Comparison of ENCODE assay signal across 8 mouse cellular contexts in the genomic region with DNA sequence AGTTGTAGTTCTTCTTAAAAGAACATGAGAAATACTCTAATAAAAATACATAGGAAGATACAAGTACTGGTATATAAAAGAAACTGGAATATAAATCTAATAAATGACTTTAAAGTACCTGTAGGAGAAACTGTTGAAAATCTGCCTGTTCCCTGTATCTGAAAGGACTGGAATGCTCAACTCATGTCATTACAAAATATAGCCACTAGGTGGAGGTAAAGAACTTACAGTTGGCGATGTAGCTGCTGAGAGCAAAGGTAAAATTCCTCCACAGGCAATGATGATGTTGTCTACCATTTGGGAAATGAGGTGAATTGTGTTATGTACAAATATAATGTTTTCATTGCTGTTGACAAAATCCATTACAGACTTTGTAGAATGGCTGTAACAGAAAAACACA.
DNase-seq lines count a peak whose midpoint lies in the region; ATAC-seq and TF ChIP-seq lines count a peak whose summit lies in the region.

No protein-coding gene starts in this region.

- TF ChIP-seq CTCF in stomach, postnatal 0 days (IDR thresholded peaks at IDR 0.05; ENCODE audit: low read depth), result peak; percentile 87

- peak; percentile 64; the same call in 1 of the 2 replicates for ATAC-seq in forebrain, embryonic 12.5 days (ENCODE audit: low FRiP score)
- no peak for ATAC-seq in forebrain, embryonic 11.5 days (replicated peaks; ENCODE audit: low FRiP score)
- peak; percentile 25; the same call in 1 of the 2 replicates for ATAC-seq in neural tube, embryonic 12.5 days (ENCODE audit: low FRiP score, low read depth)
- ATAC-seq in hindbrain, embryonic 14.5 days (ENCODE audit: low FRiP score), result peak; percentile 69; the same call in 1 of the 2 replicates
- ATAC-seq in stomach, postnatal 0 days (ENCODE audit: low FRiP score, low TSS enrichment), result no peak

- no peak for DNase-seq in forebrain, embryonic 11.5 days (ENCODE audit: low spot score)
- no peak for DNase-seq in neural tube, embryonic 10.5 days (ENCODE audit: extremely low spot score, low spot score)
- peak; percentile 92 for DNase-seq in hindbrain, embryonic 14.5 days (ENCODE audit: low spot score)
- no peak for DNase-seq in stomach, postnatal 0 days (ENCODE audit: low spot score)
- DNase-seq in urinary bladder, postnatal 14 days (ENCODE audit: low spot score), result no peak
- DNase-seq in urinary bladder, postnatal 4 days (ENCODE audit: low spot score in 2 of 2), result no peak

- no peaks in the 10 kb centered on the region for H3K27me3 ChIP-seq in forebrain, embryonic 12.5 days
- no peaks in the 10 kb centered on the region for H3K27me3 ChIP-seq in forebrain, embryonic 11.5 days (ENCODE audit: control insufficient read depth, insufficient read depth, low read length)
- no peaks in the 10 kb centered on the region for H3K27me3 ChIP-seq in neural tube, embryonic 12.5 days (replicated peaks)
- H3K27me3 ChIP-seq in hindbrain, embryonic 14.5 days (ENCODE audit: control insufficient read depth, insufficient read depth, low read length), result no peaks in the 10 kb centered on the region
- H3K27me3 ChIP-seq in stomach, postnatal 0 days (ENCODE audit: control insufficient read depth, insufficient read depth, low read length), result no peaks in the 10 kb centered on the region

- H3K27ac ChIP-seq in forebrain, embryonic 12.5 days, result no peak overlapping the region
- H3K27ac ChIP-seq in forebrain, embryonic 11.5 days (ENCODE audit: low read depth, low read length), result no peak overlapping the region
- no peak overlapping the region for H3K27ac ChIP-seq in neural tube, embryonic 12.5 days
- no peak overlapping the region for H3K27ac ChIP-seq in hindbrain, embryonic 14.5 days
- no peak overlapping the region for H3K27ac ChIP-seq in stomach, postnatal 0 days (replicated peaks)

- no peak overlapping the region for H3K4me2 ChIP-seq in forebrain, embryonic 12.5 days
- no peak overlapping the region for H3K4me2 ChIP-seq in forebrain, embryonic 11.5 days (ENCODE audit: low read depth, low read length, severe bottlenecking)
- no peak overlapping the region for H3K4me2 ChIP-seq in neural tube, embryonic 12.5 days (replicated peaks)
- H3K4me2 ChIP-seq in hindbrain, embryonic 14.5 days (replicated peaks), result no peak overlapping the region
- H3K4me2 ChIP-seq in stomach, postnatal 0 days (replicated peaks; ENCODE audit: low read depth), result no peak overlapping the region

- no peak overlapping the region for H3K4me3 ChIP-seq in forebrain, embryonic 12.5 days (replicated peaks)
- no peak overlapping the region for H3K4me3 ChIP-seq in forebrain, embryonic 11.5 days (ENCODE audit: low read depth, low read length)
- H3K4me3 ChIP-seq in neural tube, embryonic 12.5 days, result no peak overlapping the region
- H3K4me3 ChIP-seq in hindbrain, embryonic 14.5 days (replicated peaks; ENCODE audit: low read length), result no peak overlapping the region
- H3K4me3 ChIP-seq in stomach, postnatal 0 days (ENCODE audit: low read depth, low read length), result no peak overlapping the region

- H3K9ac ChIP-seq in forebrain, embryonic 12.5 days, result no peak overlapping the region
- H3K9ac ChIP-seq in forebrain, embryonic 11.5 days (ENCODE audit: low read length), result no peak overlapping the region
- H3K9ac ChIP-seq in neural tube, embryonic 12.5 days, result no peak overlapping the region
- H3K9ac ChIP-seq in hindbrain, embryonic 14.5 days, result no peak overlapping the region
- H3K9ac ChIP-seq in stomach, postnatal 0 days (ENCODE audit: low read length), result no peak overlapping the region

- H3K36me3 ChIP-seq in forebrain, embryonic 12.5 days (replicated peaks), result peaks cover 19% of the 10 kb centered on the region
- H3K36me3 ChIP-seq in forebrain, embryonic 11.5 days (ENCODE audit: control insufficient read depth, insufficient read depth, low read length), result peaks cover 3% of the 10 kb centered on the region; the same call in 1 of the 2 replicates
- peaks cover 14% of the 10 kb centered on the region for H3K36me3 ChIP-seq in neural tube, embryonic 12.5 days
- peaks cover 37% of the 10 kb centered on the region for H3K36me3 ChIP-seq in hindbrain, embryonic 14.5 days (replicated peaks; ENCODE audit: control insufficient read depth, insufficient read depth)
- 0 out of 2 replicates have a peak, but pooled peaks cover 2% of the 10 kb centered on the region for H3K36me3 ChIP-seq in stomach, postnatal 0 days (ENCODE audit: control insufficient read depth, insufficient read depth, low read length)

- H3K9me3 ChIP-seq in forebrain, embryonic 12.5 days, result no peaks in the 10 kb centered on the region
- H3K9me3 ChIP-seq in forebrain, embryonic 11.5 days (ENCODE audit: control insufficient read depth, low read length), result no peaks in the 10 kb centered on the region
- H3K9me3 ChIP-seq in neural tube, embryonic 12.5 days, result no peaks in the 10 kb centered on the region
- no peaks in the 10 kb centered on the region for H3K9me3 ChIP-seq in hindbrain, embryonic 14.5 days (ENCODE audit: control insufficient read depth, low read length)
- H3K9me3 ChIP-seq in stomach, postnatal 0 days (ENCODE audit: control insufficient read depth, low read length), result no peaks in the 10 kb centered on the region

- WGBS in forebrain, embryonic 12.5 days, result 2% methylated on average over 1 of the region's 1 CpGs
- WGBS in forebrain, embryonic 11.5 days, result 4% methylated on average over 1 of the region's 1 CpGs
- whole genome bisulfite sequencing in neural tube, embryonic 12.5 days, result 4% methylated on average over 1 of the region's 1 CpGs
- 5% methylated on average over 1 of the region's 1 CpGs for WGBS in hindbrain, embryonic 14.5 days
- WGBS in stomach, postnatal 0 days, result 6% methylated on average over 1 of the region's 1 CpGs

- no peaks in the 10 kb centered on the region for H3K4me1 ChIP-seq in forebrain, embryonic 12.5 days
- H3K4me1 ChIP-seq in forebrain, embryonic 11.5 days (replicated peaks; ENCODE audit: control insufficient read depth, insufficient read depth, low read length), result no peaks in the 10 kb centered on the region
- no peaks in the 10 kb centered on the region for H3K4me1 ChIP-seq in neural tube, embryonic 12.5 days
- H3K4me1 ChIP-seq in hindbrain, embryonic 14.5 days (replicated peaks; ENCODE audit: control insufficient read depth, insufficient read depth, low read length), result no peaks in the 10 kb centered on the region
- H3K4me1 ChIP-seq in stomach, postnatal 0 days (replicated peaks; ENCODE audit: control insufficient read depth, insufficient read depth), result no peaks in the 10 kb centered on the region

- TF ChIP-seq EP300 in stomach, postnatal 0 days (optimal IDR thresholded peaks at IDR 0.05), result no peak

Comparison
In these comparisons a context has a peak if more than half of its experiments do, and no peak if none do; other contexts are left out.
1. ATAC-seq: peak in forebrain, embryonic 12.5 days (single experiment), neural tube, embryonic 12.5 days (single experiment) and hindbrain, embryonic 14.5 days (single experiment); none in forebrain, embryonic 11.5 days (single experiment) and stomach, postnatal 0 days (single experiment).